Mouse (Mus musculus): ENCODE results near the gene Cyp2j8.
"Not testable (repeated sequence)": the region's sequence is repeated elsewhere in the genome, so short reads cannot be mapped to it uniquely, and the experiment has no call there.

The Cyp2j8 gene

DNA sequence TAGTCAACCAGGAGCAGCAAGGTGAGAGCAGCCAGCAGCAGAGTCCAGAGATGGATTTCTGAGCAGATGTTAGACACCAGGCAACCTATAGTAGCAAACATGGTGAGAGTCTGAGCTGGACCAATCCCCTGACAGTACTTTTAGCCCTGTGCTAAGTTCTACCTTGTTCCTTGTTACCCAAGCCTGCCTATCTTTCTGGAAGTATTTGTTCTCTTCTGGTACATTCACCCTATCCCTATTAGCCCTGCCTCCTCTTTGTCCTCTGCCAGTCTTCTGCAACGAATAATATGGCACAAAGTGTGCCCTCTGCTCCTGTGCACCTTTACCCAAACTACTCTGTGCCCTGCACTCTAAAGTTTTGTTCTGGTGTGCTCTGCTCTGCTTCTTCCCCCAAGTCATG, at the start of gene Cyp2j8:
Gene Cyp2j8 (minus strand): TSS at position 101 of the 400 bp plus-strand sequence.
- DNase-seq, result no peak

DNA sequence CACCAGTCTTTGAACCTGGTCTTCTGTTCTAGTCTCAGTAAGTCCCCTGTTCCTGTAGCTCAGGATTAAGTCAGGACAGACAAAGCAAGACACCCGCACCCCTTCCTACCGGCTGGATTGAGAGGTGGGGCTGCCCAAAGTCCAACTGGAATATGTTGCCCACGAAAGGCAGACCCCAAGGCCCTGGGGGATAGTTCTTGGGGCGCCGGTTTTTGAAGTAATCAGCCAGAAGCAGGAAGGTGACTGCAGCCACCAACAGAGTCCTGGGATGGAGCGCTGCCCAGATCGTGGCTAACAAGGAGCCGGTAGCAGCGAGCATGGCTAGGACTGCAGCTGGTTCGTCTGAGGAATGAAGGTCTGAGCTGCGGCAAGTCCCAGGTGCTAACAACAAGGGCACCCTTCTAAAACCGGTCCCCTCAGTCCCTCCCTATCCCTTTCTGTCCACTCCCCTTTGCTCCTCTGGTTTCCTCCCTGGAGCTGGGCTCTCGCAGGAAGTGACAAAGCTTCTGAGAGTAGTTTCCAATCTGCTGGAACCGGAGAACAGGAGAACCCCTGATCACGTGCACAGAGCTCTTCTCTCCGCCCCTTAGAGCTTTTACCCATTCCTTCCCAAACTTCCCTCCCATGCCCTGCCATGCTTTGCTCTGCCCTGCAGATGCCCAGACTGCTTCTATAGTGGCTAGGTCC, 46.1 kb upstream of the Cyp2j8 start, which contains the start of gene Cyp2j6:
Gene Cyp2j6 (minus strand): TSS at position 529 of the 687 bp plus-strand sequence.
- DNase-seq, result no peak

DNA sequence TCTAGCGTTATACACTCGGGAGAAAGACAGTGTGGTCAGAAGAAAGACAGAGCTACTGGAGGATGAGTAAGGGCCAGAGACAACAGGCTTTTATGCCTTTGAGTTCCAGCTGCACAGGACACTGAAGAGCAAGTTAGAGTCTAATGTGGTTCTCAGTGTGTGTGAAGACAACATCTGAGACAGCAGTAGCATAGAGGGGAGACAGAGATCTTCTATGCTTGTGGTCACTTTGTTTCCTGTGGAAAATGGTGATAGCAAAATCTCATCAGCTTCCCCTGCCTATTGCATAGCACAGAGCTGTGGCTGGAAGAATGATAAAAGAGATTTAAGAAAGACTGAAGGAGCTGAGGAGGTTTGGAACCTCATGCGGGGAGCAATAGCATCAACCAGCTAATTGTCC, 44.4 kb upstream of the Cyp2j8 start:
- no peak for DNase-seq

DNA sequence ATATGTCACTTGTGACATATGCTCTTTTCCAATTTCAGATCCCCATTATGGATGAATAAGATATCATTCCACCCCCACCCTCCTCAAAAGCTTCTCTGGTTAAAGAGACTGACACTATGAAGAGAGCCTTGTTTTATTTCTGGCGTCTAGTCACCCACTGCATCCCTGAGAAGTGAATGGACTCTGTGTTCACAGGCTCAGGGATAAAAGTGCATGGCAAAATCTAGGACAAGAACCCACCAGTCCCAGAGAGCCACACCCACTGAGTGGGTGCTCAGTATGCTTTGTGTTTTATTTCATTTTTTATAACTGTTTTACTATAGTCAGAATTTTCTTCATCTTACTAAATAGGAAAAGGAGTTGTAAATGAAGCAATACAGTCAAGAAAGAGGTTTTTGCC, 38.8 kb upstream of the Cyp2j8 start:
- DNase-seq, result no peak

DNA sequence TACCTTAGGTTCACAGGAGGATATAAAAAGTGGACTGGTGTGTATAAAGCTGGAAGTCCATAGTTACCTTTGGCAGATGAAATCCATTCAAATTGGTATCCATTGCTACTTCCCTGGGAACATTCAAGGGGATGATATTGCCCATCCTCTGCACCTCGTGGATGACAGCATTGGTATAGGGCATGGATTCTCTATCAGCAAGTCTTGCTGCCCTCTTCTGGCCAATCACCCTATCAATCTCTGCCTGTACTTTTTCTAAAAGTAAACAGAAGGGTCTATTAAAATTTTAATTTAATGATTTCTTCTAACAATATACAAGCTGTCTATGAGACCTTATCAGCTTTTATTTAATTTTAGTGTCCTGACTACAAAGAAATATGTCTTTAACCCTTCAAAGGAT, 18.6 kb upstream of the Cyp2j8 start:
- DNase-seq, result no peak

DNA sequence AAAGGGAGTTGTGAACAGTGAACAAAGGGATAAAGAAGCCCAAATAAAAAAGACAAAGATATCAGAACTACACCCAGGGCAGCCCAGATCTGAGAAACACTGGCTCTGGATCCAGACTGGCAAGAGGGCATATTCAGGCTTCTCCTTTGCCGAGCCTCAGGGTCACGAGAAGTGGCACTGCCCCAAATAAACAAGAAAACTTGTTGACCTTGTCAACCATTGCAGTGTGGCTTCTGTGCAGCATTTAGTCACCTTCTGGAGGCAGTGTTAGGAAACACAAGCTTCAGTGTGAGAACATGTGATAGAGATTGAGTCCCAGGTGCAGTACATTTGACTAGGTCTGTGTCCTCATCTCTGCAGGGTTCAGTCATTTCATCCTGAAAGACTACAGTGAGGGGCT, 15.1 kb upstream of the Cyp2j8 start:
- DNase-seq, result no peak

DNA sequence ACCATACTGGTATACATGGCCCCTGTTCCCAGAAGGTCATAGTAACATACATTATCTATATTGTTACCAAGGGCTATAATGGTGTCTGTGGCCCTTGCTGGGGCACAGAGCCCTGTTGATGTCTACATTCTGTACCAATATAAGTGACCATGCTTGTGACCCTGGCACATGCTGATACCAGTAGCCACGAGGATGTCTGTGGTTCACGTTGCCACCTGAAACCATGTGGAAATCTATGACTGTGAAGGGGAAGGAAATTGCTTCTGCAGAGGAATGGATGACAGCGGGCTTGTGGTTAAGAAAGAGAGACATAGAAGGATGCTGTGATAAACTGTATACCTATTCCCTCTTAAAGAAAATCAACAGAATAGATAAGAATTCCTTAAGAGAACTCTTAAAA, 2.9 kb upstream of the Cyp2j8 start:
- no peak for DNase-seq

DNA sequence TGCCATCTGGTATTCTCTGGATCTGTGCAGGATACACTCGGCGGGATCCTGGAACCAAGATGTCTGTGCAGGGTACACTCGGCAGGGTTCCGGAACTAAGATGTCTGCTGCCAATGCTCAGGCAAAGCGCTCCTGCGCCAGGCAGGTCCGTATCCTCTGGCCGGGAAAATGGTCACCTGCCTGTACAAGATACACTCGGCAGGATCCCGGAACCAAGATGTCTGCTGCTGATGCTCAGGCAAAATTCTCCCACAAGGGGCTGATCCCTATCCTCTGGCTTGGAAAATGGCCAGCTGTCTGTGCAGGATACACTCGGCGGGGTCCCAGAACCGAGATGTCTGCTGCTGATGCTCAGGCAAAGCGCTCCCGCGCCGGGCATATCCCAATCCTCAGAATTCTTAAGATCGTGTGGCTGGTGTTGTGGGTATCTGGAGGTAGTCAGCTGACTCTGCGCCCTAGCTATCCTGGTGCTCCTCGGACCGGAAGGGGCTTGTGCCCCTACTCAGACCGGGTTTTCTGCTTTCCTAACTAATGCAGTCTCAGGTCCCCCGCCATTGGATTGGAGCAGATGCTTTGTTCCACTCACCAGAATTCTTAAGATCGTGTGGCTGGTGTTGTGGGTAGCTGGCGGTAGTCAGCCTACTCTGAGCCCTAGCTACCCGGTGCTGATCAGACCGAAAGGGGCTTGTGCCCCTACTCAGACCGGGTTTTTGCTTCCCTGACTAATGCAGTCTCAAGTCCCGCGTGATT, 43.7 kb downstream of the Cyp2j8 start:
- not testable (repeated sequence) for DNase-seq
